Mouse (Mus musculus): Measurements from ENCODE around the gene Tent5b. TPM values are rescaled to one million over a fixed set of nuclear protein-coding genes. Genes with fewer than 3 reads are reported as not detected.

The Tent5b gene
- polyA plus RNA-seq, 1 experiment from 2014 or later: 0.71 TPM

GRCm38 (mm10) chr4:133518601-133519368 is 38.9 kb downstream of the Tent5b start, which contains the start of gene Kdf1:
Gene Kdf1, plus strand, starts transcription at chr4:133518963.
- Histone ChIP-seq H3K27ac (peak within 1 kb of the TSS; percentile 67; the same call in 1 of the 2 replicates), H3K9me3 (no peaks in the 10 kb centered on the region), H3K4me3 (peak within 1 kb of the TSS; percentile 50), H3K4me1 (peaks cover 9% of the 10 kb centered on the region), H3K36me3 (replicated peaks) (no peaks in the 10 kb centered on the region), H3K27me3 (ENCODE audit: poor library complexity, severe bottlenecking) (peaks cover 60% of the 10 kb centered on the region)
- WGBS: 4% methylated on average over 49 of the region's 69 CpGs
- DNase-seq (ENCODE audit: extremely low spot score, low spot score): no peak

- Histone ChIP-seq H3K9me3 (no peaks in the 10 kb centered on the region), H3K4me1 (peaks cover 9% of the 10 kb centered on the region), H3K4me3 (peak overlapping the region; percentile 50), H3K36me3 (replicated peaks) (no peaks in the 10 kb centered on the region), H3K27me3 (ENCODE audit: poor library complexity, severe bottlenecking) (peaks cover 60% of the 10 kb centered on the region), H3K27ac (no peak overlapping the region; the same call in 1 of the 2 replicates)
- DNase-seq (ENCODE audit: extremely low spot score, low spot score): no peak
- WGBS: 7% methylated on average over 25 of the region's 25 CpGs
Observed at GRCm38 (mm10) chr4:133519369-133519665, 39.4 kb downstream of the Tent5b start.

- H3K9me3 ChIP-seq: no peaks in the 10 kb centered on the region
- DNase-seq (ENCODE audit: extremely low spot score, low spot score): no peak
- peaks cover 56% of the 10 kb centered on the region for H3K27me3 ChIP-seq (ENCODE audit: poor library complexity, severe bottlenecking)
- no peak overlapping the region for H3K4me3 ChIP-seq
- H3K36me3 ChIP-seq (replicated peaks): no peaks in the 10 kb centered on the region; the same call in 1 of the 2 replicates
- WGBS: 77% methylated on average over 2 of the region's 2 CpGs
- H3K4me1 ChIP-seq: peaks cover 9% of the 10 kb centered on the region
- H3K27ac ChIP-seq: no peak overlapping the region
Observed at GRCm38 (mm10) chr4:133521502-133521901, 41.6 kb downstream of the Tent5b start.

GRCm38 (mm10) chr4:133527788-133528187 is 47.9 kb downstream of the Tent5b start:
- H3K4me1 ChIP-seq: peaks cover 3% of the 10 kb centered on the region; the same call in 1 of the 2 replicates
- no peaks in the 10 kb centered on the region for H3K27me3 ChIP-seq (ENCODE audit: poor library complexity, severe bottlenecking)
- H3K27ac ChIP-seq: 0 out of 2 replicates have a peak overlapping the region, but pooled peaks have one; percentile 11
- DNase-seq (ENCODE audit: extremely low spot score, low spot score): no peak
- H3K36me3 ChIP-seq (replicated peaks): peaks cover 60% of the 10 kb centered on the region
- 78% methylated on average over 16 of the region's 16 CpGs for WGBS
- H3K4me3 ChIP-seq: no peak overlapping the region
- H3K9me3 ChIP-seq: no peaks in the 10 kb centered on the region

- Histone ChIP-seq H3K9me3 (no peaks in the 10 kb centered on the region), H3K27me3 (ENCODE audit: poor library complexity, severe bottlenecking) (no peaks in the 10 kb centered on the region), H3K36me3 (replicated peaks) (peaks cover 100% of the 10 kb centered on the region), H3K4me3 (no peak overlapping the region), H3K27ac (no peak overlapping the region), H3K4me1 (peaks cover 3% of the 10 kb centered on the region; the same call in 1 of the 2 replicates)
- 93% methylated on average over 3 of the region's 3 CpGs for WGBS
- no peak for DNase-seq (ENCODE audit: extremely low spot score, low spot score)
Observed at GRCm38 (mm10) chr4:133532777-133533176, 52.8 kb downstream of the Tent5b start.

- no peak overlapping the region for H3K4me3 ChIP-seq
- WGBS: 87% methylated on average over 3 of the region's 3 CpGs
- H3K4me1 ChIP-seq: no peaks in the 10 kb centered on the region
- no peaks in the 10 kb centered on the region for H3K27me3 ChIP-seq (ENCODE audit: poor library complexity, severe bottlenecking)
- no peaks in the 10 kb centered on the region for H3K9me3 ChIP-seq
- peaks cover 100% of the 10 kb centered on the region for H3K36me3 ChIP-seq (replicated peaks)
- no peak for DNase-seq (ENCODE audit: extremely low spot score, low spot score)
- no peak overlapping the region for H3K27ac ChIP-seq
Observed at GRCm38 (mm10) chr4:133536081-133536480, 56.1 kb downstream of the Tent5b start.

- no peak for DNase-seq (ENCODE audit: extremely low spot score, low spot score)
- H3K4me3 ChIP-seq: no peak overlapping the region
- no peaks in the 10 kb centered on the region for H3K4me1 ChIP-seq
- H3K9me3 ChIP-seq: no peaks in the 10 kb centered on the region
- H3K27me3 ChIP-seq (ENCODE audit: poor library complexity, severe bottlenecking): no peaks in the 10 kb centered on the region
- H3K27ac ChIP-seq: no peak overlapping the region
- peaks cover 100% of the 10 kb centered on the region for H3K36me3 ChIP-seq (replicated peaks)
- 95% methylated on average over 5 of the region's 5 CpGs for WGBS
Observed at GRCm38 (mm10) chr4:133536652-133537051, 56.7 kb downstream of the Tent5b start.

Other genes starting within 250 kb of the Tent5b start
- 1.7 and 1.8 TPM in 2 replicates for gene Map3k6, start 239.3 kb upstream of the Tent5b start, polyA plus RNA-seq (2016; fragmentation: Nextera tagmentation; extraction: Ambion mirVana)
- 0.67 and 1.0 TPM in 2 replicates for gene Sytl1, start 217.0 kb upstream of the Tent5b start, polyA plus RNA-seq (2016; fragmentation: Nextera tagmentation; extraction: Ambion mirVana)
- 85.8 and 91.6 TPM in 2 replicates for gene Tmem222, start 202.3 kb upstream of the Tent5b start, polyA plus RNA-seq (2016; fragmentation: Nextera tagmentation; extraction: Ambion mirVana)
- 16.8 and 17.0 TPM in 2 replicates for gene Wdtc1, start 126.7 kb upstream of the Tent5b start, polyA plus RNA-seq (2016; fragmentation: Nextera tagmentation; extraction: Ambion mirVana)
- 7.9 and 8.1 TPM in 2 replicates for gene Slc9a1, start 110.4 kb upstream of the Tent5b start, polyA plus RNA-seq (2016; fragmentation: Nextera tagmentation; extraction: Ambion mirVana)
- gene Trnp1, start 18.4 kb downstream of the Tent5b start, polyA plus RNA-seq (2016; fragmentation: Nextera tagmentation; extraction: Ambion mirVana): 0.36 and 0.48 TPM in 2 replicates
- 4.1 and 4.8 TPM in 2 replicates for gene Kdf1, start 38.8 kb downstream of the Tent5b start, polyA plus RNA-seq (2016; fragmentation: Nextera tagmentation; extraction: Ambion mirVana)
- 475 and 509 TPM in 2 replicates for gene Nudc, start 65.9 kb downstream of the Tent5b start, polyA plus RNA-seq (2016; fragmentation: Nextera tagmentation; extraction: Ambion mirVana)
- gene Nr0b2, start 73.2 kb downstream of the Tent5b start, polyA plus RNA-seq (2016; fragmentation: Nextera tagmentation; extraction: Ambion mirVana): not detected in 2 replicates
- 10.0 and 10.4 TPM in 2 replicates for gene Gpatch3, start 94.6 kb downstream of the Tent5b start, polyA plus RNA-seq (2016; fragmentation: Nextera tagmentation; extraction: Ambion mirVana)
- gene Gpn2, start 104.2 kb downstream of the Tent5b start, polyA plus RNA-seq (2016; fragmentation: Nextera tagmentation; extraction: Ambion mirVana): 27.2 and 30.3 TPM in 2 replicates
- gene Sfn, start 122.0 kb downstream of the Tent5b start, polyA plus RNA-seq (2016; fragmentation: Nextera tagmentation; extraction: Ambion mirVana): 9.0 and 9.5 TPM in 2 replicates
- gene Zdhhc18, start 170.0 kb downstream of the Tent5b start, polyA plus RNA-seq (2016; fragmentation: Nextera tagmentation; extraction: Ambion mirVana): 2.4 and 2.8 TPM in 2 replicates
- gene Pigv, start 192.5 kb downstream of the Tent5b start, polyA plus RNA-seq (2016; fragmentation: Nextera tagmentation; extraction: Ambion mirVana): 16.3 and 17.3 TPM in 2 replicates

All from forebrain, embryonic 10.5 days (tissue).